Mouse (Mus musculus): ENCODE data around the gene Olr1. TPM values are rescaled to one million over a fixed set of nuclear protein-coding genes. Genes with fewer than 3 reads are reported as not detected.

Olr1 gene
- total RNA-seq (2014; rRNA removed) (not detected in 2 replicates), polyA plus RNA-seq (2015; fragmentation: Nextera tagmentation; extraction: Ambion mirVana) (0.09 TPM in 1 of 2 replicates, not detected in the other)

DNA sequence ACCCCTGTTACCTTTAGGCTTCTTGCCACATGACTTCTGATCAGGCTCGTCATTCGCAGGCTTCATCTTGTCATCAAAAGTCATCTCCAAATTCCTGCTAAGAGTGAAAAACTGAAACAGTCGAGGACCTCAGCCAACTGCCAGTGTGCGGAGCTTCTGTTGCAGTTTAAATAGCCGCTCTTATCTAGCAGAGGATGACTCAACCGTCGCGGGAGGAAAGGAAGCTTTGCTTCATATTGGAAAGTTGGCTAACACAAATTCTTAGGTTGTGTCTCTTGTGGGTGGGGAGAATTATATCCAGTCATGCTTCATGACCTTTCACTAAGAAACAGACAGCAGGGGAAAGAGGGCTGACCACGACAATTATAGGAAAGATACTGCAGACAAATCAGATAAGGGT lies at the start of gene Olr1:
Gene Olr1, minus strand, starts transcription at position 142 of the 400 bp plus-strand sequence.
- Histone ChIP-seq H3K27me3 (ENCODE audit: insufficient read depth, low read length) (no peaks in the 10 kb centered on the region), H3K27ac (no peak within 1 kb of the TSS), H3K4me2 (ENCODE audit: low read depth, low read length) (no peak within 1 kb of the TSS), H3K36me3 (ENCODE audit: insufficient read depth, low read length) (no peaks in the 10 kb centered on the region), H3K4me1 (ENCODE audit: insufficient read depth, low read length) (no peaks in the 10 kb centered on the region), H3K9me3 (ENCODE audit: low read length) (0 out of 2 replicates have a peak, but pooled peaks cover 2% of the 10 kb centered on the region), H3K4me3 (ENCODE audit: low read length) (no peak within 1 kb of the TSS), H3K9ac (replicated peaks; ENCODE audit: low read length) (no peak within 1 kb of the TSS)
- no peak for TF ChIP-seq CTCF (IDR thresholded peaks at IDR 0.05; ENCODE audit: low read depth)
- no peak for DNase-seq (ENCODE audit: low spot score)
- ATAC-seq = no peak
- WGBS = 85% methylated on average over 9 of the region's 9 CpGs

DNA sequence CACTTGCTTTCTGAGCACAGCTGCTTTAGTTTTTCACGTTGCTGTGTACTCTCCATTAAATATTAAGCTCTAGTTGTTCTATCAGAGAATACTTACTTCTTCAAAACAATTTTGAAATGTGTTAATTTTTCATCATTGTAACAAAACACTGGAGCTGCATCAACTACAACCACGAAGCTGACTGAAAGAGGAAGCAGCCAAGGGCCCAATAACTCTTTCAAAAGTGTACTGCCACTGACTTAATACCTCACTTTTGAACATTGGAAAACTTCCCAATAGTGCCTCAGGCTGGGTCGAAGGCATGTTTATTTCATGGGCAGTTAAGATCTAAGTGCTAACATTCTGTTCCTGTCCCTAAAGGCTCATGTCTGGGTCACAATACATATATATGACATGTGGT lies 41.0 kb upstream of the Olr1 start:
- 73% methylated on average over 3 of the region's 3 CpGs for WGBS
- Histone ChIP-seq H3K27ac (no peak overlapping the region), H3K9ac (replicated peaks; ENCODE audit: low read length) (no peak overlapping the region), H3K4me1 (ENCODE audit: insufficient read depth, low read length) (no peaks in the 10 kb centered on the region), H3K27me3 (ENCODE audit: insufficient read depth, low read length) (no peaks in the 10 kb centered on the region), H3K4me2 (ENCODE audit: low read depth, low read length) (no peak overlapping the region), H3K9me3 (ENCODE audit: low read length) (no peaks in the 10 kb centered on the region), H3K36me3 (ENCODE audit: insufficient read depth, low read length) (no peaks in the 10 kb centered on the region), H3K4me3 (ENCODE audit: low read length) (no peak overlapping the region)
- ATAC-seq = no peak
- no peak for TF ChIP-seq CTCF (IDR thresholded peaks at IDR 0.05; ENCODE audit: low read depth)
- no peak for DNase-seq (ENCODE audit: low spot score)

DNA sequence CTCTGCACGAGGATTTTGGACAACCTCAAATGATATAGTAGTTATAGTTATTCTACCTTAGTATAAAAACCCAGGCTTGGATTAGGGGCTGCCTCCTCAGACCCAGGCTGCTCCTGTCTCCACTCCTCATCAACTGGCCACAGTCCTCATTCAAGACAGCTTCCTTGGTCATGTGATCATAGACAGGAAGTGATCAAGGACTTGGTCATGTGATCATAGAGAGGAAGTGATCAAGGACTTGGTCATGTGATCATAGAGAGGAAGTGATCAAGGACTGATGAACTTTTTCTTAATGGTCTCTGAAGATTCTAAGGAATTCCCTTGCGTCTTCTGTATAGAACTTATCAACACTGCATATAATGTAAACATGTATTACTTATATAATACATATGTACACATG lies 40.3 kb upstream of the Olr1 start:
- H3K9me3 ChIP-seq (ENCODE audit: low read length) = no peaks in the 10 kb centered on the region
- no peaks in the 10 kb centered on the region for H3K27me3 ChIP-seq (ENCODE audit: insufficient read depth, low read length)
- TF ChIP-seq CTCF (IDR thresholded peaks at IDR 0.05; ENCODE audit: low read depth) = no peak
- no peaks in the 10 kb centered on the region for H3K4me1 ChIP-seq (ENCODE audit: insufficient read depth, low read length)
- no peak overlapping the region for H3K4me3 ChIP-seq (ENCODE audit: low read length)
- no peak overlapping the region for H3K27ac ChIP-seq
- H3K9ac ChIP-seq (replicated peaks; ENCODE audit: low read length) = no peak overlapping the region
- ATAC-seq (no peak), DNase-seq (ENCODE audit: low spot score) (no peak)
- WGBS = 81% methylated on average over 2 of the region's 2 CpGs
- H3K36me3 ChIP-seq (ENCODE audit: insufficient read depth, low read length) = no peaks in the 10 kb centered on the region
- no peak overlapping the region for H3K4me2 ChIP-seq (ENCODE audit: low read depth, low read length)

- DNase-seq (ENCODE audit: low spot score) (peak; percentile 85), ATAC-seq (peak; percentile 84)
- no peaks in the 10 kb centered on the region for H3K27me3 ChIP-seq (ENCODE audit: insufficient read depth, low read length)
- H3K36me3 ChIP-seq (ENCODE audit: insufficient read depth, low read length) = peaks cover 27% of the 10 kb centered on the region
- H3K4me2 ChIP-seq (ENCODE audit: low read depth, low read length) = no peak overlapping the region
- no peak overlapping the region for H3K9ac ChIP-seq (replicated peaks; ENCODE audit: low read length)
- peak overlapping the region; percentile 62; the same call in 1 of the 2 replicates for H3K27ac ChIP-seq
- no peaks in the 10 kb centered on the region for H3K4me1 ChIP-seq (ENCODE audit: insufficient read depth, low read length)
- peak; percentile 97 for TF ChIP-seq CTCF (IDR thresholded peaks at IDR 0.05; ENCODE audit: low read depth)
- no peaks in the 10 kb centered on the region for H3K9me3 ChIP-seq (ENCODE audit: low read length)
- WGBS = 45% methylated on average over 6 of the region's 6 CpGs
- H3K4me3 ChIP-seq (ENCODE audit: low read length) = no peak overlapping the region
Measured at GRCm38 (mm10) chr6:129543709-129544606, 37.0 kb upstream of the Olr1 start.

- ATAC-seq = no peak
Measured at GRCm38 (mm10) chr6:129542540-129542939, 35.6 kb upstream of the Olr1 start.

DNA sequence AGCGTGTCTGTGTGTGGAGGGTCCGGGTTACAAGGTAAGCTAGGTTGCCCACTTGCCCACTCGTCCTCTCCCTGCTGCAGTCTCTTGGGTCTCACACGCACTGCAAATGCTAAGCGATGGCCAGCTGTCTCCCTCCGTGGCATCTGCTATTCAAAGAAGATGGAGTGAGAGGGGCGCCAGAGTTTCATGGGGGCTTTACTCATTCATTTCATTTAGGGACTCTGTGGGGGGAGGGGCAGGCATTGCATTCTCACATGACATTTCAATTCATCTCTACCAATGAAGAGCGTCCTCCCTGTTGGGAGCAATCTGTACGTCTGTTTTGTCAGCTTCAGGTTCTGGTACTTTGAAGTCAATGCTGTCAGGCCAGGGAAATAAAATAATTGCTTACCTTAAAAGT lies 35.0 kb upstream of the Olr1 start:
- Histone ChIP-seq H3K4me2 (ENCODE audit: low read depth, low read length) (no peak overlapping the region), H3K27me3 (ENCODE audit: insufficient read depth, low read length) (no peaks in the 10 kb centered on the region), H3K27ac (no peak overlapping the region), H3K4me1 (ENCODE audit: insufficient read depth, low read length) (no peaks in the 10 kb centered on the region), H3K9ac (replicated peaks; ENCODE audit: low read length) (no peak overlapping the region), H3K9me3 (ENCODE audit: low read length) (no peaks in the 10 kb centered on the region), H3K4me3 (ENCODE audit: low read length) (no peak overlapping the region), H3K36me3 (ENCODE audit: insufficient read depth, low read length) (peaks cover 41% of the 10 kb centered on the region)
- WGBS = 39% methylated on average over 9 of the region's 9 CpGs
- no peak for TF ChIP-seq CTCF (IDR thresholded peaks at IDR 0.05; ENCODE audit: low read depth)
- DNase-seq (ENCODE audit: low spot score) (no peak), ATAC-seq (no peak)

More at GRCm38 (mm10) chr6:129542540-129542939, 35.6 kb upstream of the Olr1 start:
- no peak overlapping the region for H3K9ac ChIP-seq (replicated peaks; ENCODE audit: low read length)
- no peak for DNase-seq (ENCODE audit: low spot score)
- no peak overlapping the region for H3K4me3 ChIP-seq (ENCODE audit: low read length)
- no peaks in the 10 kb centered on the region for H3K4me1 ChIP-seq (ENCODE audit: insufficient read depth, low read length)
- H3K27me3 ChIP-seq (ENCODE audit: insufficient read depth, low read length) = no peaks in the 10 kb centered on the region
- H3K27ac ChIP-seq = peak overlapping the region; percentile 62; the same call in 1 of the 2 replicates
- no peak for TF ChIP-seq CTCF (IDR thresholded peaks at IDR 0.05; ENCODE audit: low read depth)
- 89% methylated on average over 3 of the region's 3 CpGs for WGBS
- no peak overlapping the region for H3K4me2 ChIP-seq (ENCODE audit: low read depth, low read length)
- H3K9me3 ChIP-seq (ENCODE audit: low read length) = no peaks in the 10 kb centered on the region
- H3K36me3 ChIP-seq (ENCODE audit: insufficient read depth, low read length) = peaks cover 41% of the 10 kb centered on the region

DNA sequence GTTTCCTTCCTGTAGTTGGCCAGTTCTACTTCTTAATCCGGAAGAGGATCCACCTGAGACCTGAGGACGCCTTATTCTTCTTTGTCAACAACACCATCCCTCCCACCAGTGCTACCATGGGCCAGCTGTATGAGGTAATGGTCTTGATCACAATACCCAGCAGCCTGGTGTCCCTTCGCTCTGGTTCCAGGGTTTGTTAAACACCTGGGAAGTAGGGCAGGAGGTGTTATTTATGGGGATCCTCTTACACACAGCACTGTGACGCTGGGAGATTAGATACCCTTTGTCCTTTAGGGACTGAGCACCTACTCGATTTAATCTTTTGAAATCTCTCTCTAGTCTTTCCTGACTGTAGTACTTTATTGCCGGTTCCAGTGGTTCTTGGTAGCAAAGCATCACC lies 31.6 kb upstream of the Olr1 start:
- Histone ChIP-seq H3K4me2 (ENCODE audit: low read depth, low read length) (no peak overlapping the region), H3K9ac (replicated peaks; ENCODE audit: low read length) (no peak overlapping the region), H3K36me3 (ENCODE audit: insufficient read depth, low read length) (peaks cover 41% of the 10 kb centered on the region), H3K4me3 (ENCODE audit: low read length) (no peak overlapping the region), H3K27ac (no peak overlapping the region), H3K4me1 (ENCODE audit: insufficient read depth, low read length) (peaks cover 11% of the 10 kb centered on the region), H3K27me3 (ENCODE audit: insufficient read depth, low read length) (no peaks in the 10 kb centered on the region), H3K9me3 (ENCODE audit: low read length) (no peaks in the 10 kb centered on the region)
- DNase-seq (ENCODE audit: low spot score) (no peak), ATAC-seq (no peak)
- no peak for TF ChIP-seq CTCF (IDR thresholded peaks at IDR 0.05; ENCODE audit: low read depth)
- 89% methylated on average over 6 of the region's 6 CpGs for WGBS
